Comparison of ENCODE assay signal across 26 mouse cellular contexts in genomic region chr12:116553361-116553760, GRCm38 (mm10).
DNase-seq lines count a peak whose midpoint lies in the region; ATAC-seq and TF ChIP-seq lines count a peak whose summit lies in the region.
"Had no signal": no experiment of that assay in that cellular context is flagged by ENCODE, and none has a peak within 500 bp of the region (broad histone marks: within the 10 kb centered on the region; RNA-seq: fewer than 3 reads in every experiment).

No protein-coding gene starts in this region.

- TF ChIP-seq CTCF in Patski (IDR thresholded peaks at IDR 0.05): no peak

- ATAC-seq in Patski: peak; percentile 57
- ATAC-seq: forebrain, embryonic 15.5 days; hindbrain, postnatal 0 days; intestine, postnatal 0 days; midbrain, embryonic 15.5 days had no signal

- POLR2A ChIA-PET in Patski (lab: Charles Lee): no interaction called here

- H3K27me3 ChIP-seq in Patski: no peaks in the 10 kb centered on the region
- H3K27me3 ChIP-seq: forebrain, embryonic 15.5 days; heart, embryonic 12.5 days; liver, embryonic 15.5 days; midbrain, embryonic 15.5 days; neural tube, embryonic 13.5 days had no signal

- DNase-seq in 3T3-L1 (ENCODE audit: low read depth, low spot score) (peak; percentile 30), A20 (ENCODE audit: low read depth, low spot score) (peak; percentile 69), Patski (ENCODE audit: low read depth, low spot score) (peak; percentile 41)
- DNase-seq in lung, postnatal 25 days (ENCODE audit: low spot score): peak; percentile 47
- DNase-seq in cerebellum, postnatal 14 days: no peak
- no peak for DNase-seq in adrenal gland, postnatal 36 days
- DNase-seq in embryo, embryonic 9.5 days (ENCODE audit: extremely low spot score): no peak
- DNase-seq: cerebellum, adult 2 months; cerebellum, postnatal 36 days; embryo, embryonic 11 days; gastrocnemius, postnatal 10 days; heart, adult 18-20 months; heart, postnatal 10 days; kidney, postnatal 10 days; liver; retina, postnatal 1 day; right cerebral cortex, postnatal 25 days; spleen, adult 18-20 months; thymus, postnatal 14 days had no signal

- CTCF ChIA-PET in Patski (lab: Charles Lee): no interaction called here

- in situ Hi-C loops in Patski (cut with MboI; ENCODE audit: low pct_unique_long_range_greater_than_20kb): no loop called here

Comparison
In these comparisons a context has a peak if more than half of its experiments do, and no peak if none do; other contexts are left out.
1. DNase-seq: peak in 3T3-L1 (single experiment), A20 (single experiment), Patski (single experiment) and lung, postnatal 25 days (single experiment); none in cerebellum, postnatal 14 days (0 of 2), adrenal gland, postnatal 36 days (0 of 2) and embryo, embryonic 9.5 days (single experiment).